Mouse (Mus musculus) heart, postnatal 0 days (tissue): ENCODE results near the gene 4933424G06Rik. TPM values are rescaled to one million over a fixed set of nuclear protein-coding genes. Genes with fewer than 3 reads are reported as not detected.

Experiments
- ATAC-seq: fragments of 200-750 bp; cut with Nextera tagmentation; 2 replicates; pipeline ENCODE4 v1.8.0; 2017; ENCODE audit warnings: low read depth, moderate number of reproducible peaks, moderate library complexity; ENCODE audit not compliant: insufficient read depth
- DNase-seq: peaks from one replicate; pipeline ENCODE4 v3.0.0-alpha.2; 2016; ENCODE audit warnings: low spot score
- H3K27ac ChIP-seq: fragments of 300-500 bp; sonication (generic); 2 replicates; pipeline ENCODE4 v1.5.1; 2014; ENCODE audit warnings: low read depth, mild to moderate bottlenecking
- H3K27me3 ChIP-seq: fragments of 300-500 bp; sonication (generic); 2 replicates; pipeline ENCODE4 v1.6.1; 2014; ENCODE audit warnings: low read length, mixed read lengths; ENCODE audit not compliant: control insufficient read depth, insufficient read depth
- H3K36me3 ChIP-seq: fragments of 300-500 bp; sonication (generic); replicated peaks from 2 replicates; pipeline ENCODE4 v1.6.1; 2014; ENCODE audit warnings: low read length, mixed read lengths; ENCODE audit not compliant: control insufficient read depth, insufficient read depth
- H3K4me1 ChIP-seq: fragments of 300-500 bp; sonication (generic); 2 replicates; pipeline ENCODE4 v1.6.1; 2014; ENCODE audit warnings: antibody characterized with exemption; ENCODE audit not compliant: control insufficient read depth, insufficient read depth
- H3K4me2 ChIP-seq: fragments of 300-500 bp; sonication (generic); 2 replicates; pipeline ENCODE4 v1.6.1; 2014; ENCODE audit warnings: low read depth, mild to moderate bottlenecking, low read length, moderate library complexity
- H3K4me3 ChIP-seq: fragments of 300-500 bp; sonication (generic); 2 replicates; pipeline ENCODE4 v1.5.1; 2014; ENCODE audit warnings: low read depth, low read length
- H3K9ac ChIP-seq: fragments of 300-500 bp; sonication (generic); replicated peaks from 2 replicates; pipeline ENCODE4 v1.6.1; 2014; ENCODE audit warnings: low read depth, low read length, mixed read lengths
- H3K9me3 ChIP-seq: fragments of 300-500 bp; sonication (generic); replicated peaks from 2 replicates; pipeline ENCODE4 v1.6.1; 2016; ENCODE audit warnings: low read length; ENCODE audit not compliant: control insufficient read depth
- CTCF ChIP-seq: IDR thresholded peaks from 2 replicates; pipeline ENCODE4 v1.5.1; 2016; ENCODE audit warnings: antibody characterized with exemption, control low read depth, low read depth
- EP300 ChIP-seq: IDR thresholded peaks from 2 replicates; pipeline ENCODE4 v1.6.1; 2016; ENCODE audit warnings: antibody characterized with exemption, low read depth
- WGBS: fragments of 180-500 bp; shearing (Covaris S2); extraction: QIAGEN DNeasy Blood & Tissue Kit; methylation state at CpG from one replicate; pipeline ENCODE4 v1.1.7; 2014; 5-methylcytosine and 5-hydroxymethylcytosine counted together
- polyA plus RNA-seq: library from polyadenylated mRNA; unstranded; fragments of >200 nt; fragmentation: Nextera tagmentation; extraction: Ambion mirVana; gene quantifications from 2 replicates; pipeline ENCODE4 v1.2.1, GENCODE M21; 2015
- total RNA-seq: library from RNA; depleted of rRNA; stranded (reverse); fragments of >200 nt; gene quantifications from 2 replicates; pipeline ENCODE4 v1.2.3, GENCODE M21; 2014; ENCODE audit warnings: low replicate concordance

4933424G06Rik gene
- total and polyA plus RNA-seq, 2 experiments from 2014 or later: not detected

GRCm38 (mm10) chr1:36753932-36754675 is 44.2 kb downstream of the 4933424G06Rik start:
- Histone ChIP-seq H3K4me2 (no peak overlapping the region), H3K4me1 (no peaks in the 10 kb centered on the region), H3K9ac (no peak overlapping the region), H3K27me3 (no peaks in the 10 kb centered on the region), H3K4me3 (no peak overlapping the region), H3K27ac (no peak overlapping the region), H3K9me3 (no peaks in the 10 kb centered on the region), H3K36me3 (no peaks in the 10 kb centered on the region)
- WGBS: 71% methylated on average over 6 of the region's 6 CpGs
- no peak for DNase-seq
- ATAC-seq: no peak
- TF ChIP-seq EP300 (no peak), CTCF (no peak)

- ATAC-seq (no peak), DNase-seq (no peak)
- H3K36me3 ChIP-seq: no peaks in the 10 kb centered on the region
- H3K4me3 ChIP-seq: no peak overlapping the region
- no peak for TF ChIP-seq EP300
- no peak for TF ChIP-seq CTCF
- H3K4me2 ChIP-seq: no peak overlapping the region
- no peak overlapping the region for H3K27ac ChIP-seq
- H3K9me3 ChIP-seq: no peaks in the 10 kb centered on the region
- 80% methylated on average over 9 of the region's 9 CpGs for WGBS
- H3K4me1 ChIP-seq: no peaks in the 10 kb centered on the region
- no peak overlapping the region for H3K9ac ChIP-seq
- no peaks in the 10 kb centered on the region for H3K27me3 ChIP-seq
These were observed 48.6 kb downstream of the 4933424G06Rik start for GRCm38 (mm10) chr1:36758553-36758952.

GRCm38 (mm10) chr1:36759076-36759475 is 49.1 kb downstream of the 4933424G06Rik start:
- TF ChIP-seq EP300 (no peak), CTCF (no peak)
- no peaks in the 10 kb centered on the region for H3K9me3 ChIP-seq
- 82% methylated on average over 18 of the region's 18 CpGs for WGBS
- DNase-seq (no peak), ATAC-seq (no peak)
- H3K36me3 ChIP-seq: no peaks in the 10 kb centered on the region
- H3K9ac ChIP-seq: no peak overlapping the region
- no peaks in the 10 kb centered on the region for H3K4me1 ChIP-seq
- no peak overlapping the region for H3K27ac ChIP-seq
- H3K4me3 ChIP-seq: no peak overlapping the region
- H3K4me2 ChIP-seq: no peak overlapping the region
- no peaks in the 10 kb centered on the region for H3K27me3 ChIP-seq

- H3K4me1 ChIP-seq: no peaks in the 10 kb centered on the region
- 72% methylated on average over 9 of the region's 9 CpGs for WGBS
- H3K27ac ChIP-seq: no peak overlapping the region
- H3K4me2 ChIP-seq: no peak overlapping the region
- H3K4me3 ChIP-seq: no peak overlapping the region
- no peaks in the 10 kb centered on the region for H3K27me3 ChIP-seq
- ATAC-seq (no peak), DNase-seq (no peak)
- no peak for TF ChIP-seq EP300
- no peaks in the 10 kb centered on the region for H3K9me3 ChIP-seq
- no peak overlapping the region for H3K9ac ChIP-seq
- no peaks in the 10 kb centered on the region for H3K36me3 ChIP-seq
These were observed 50.5 kb downstream of the 4933424G06Rik start for GRCm38 (mm10) chr1:36760401-36760800.

- H3K27ac ChIP-seq: no peak overlapping the region
- H3K4me3 ChIP-seq: no peak overlapping the region
- H3K4me1 ChIP-seq: no peaks in the 10 kb centered on the region
- no peaks in the 10 kb centered on the region for H3K36me3 ChIP-seq
- no peak for DNase-seq
- no peak overlapping the region for H3K4me2 ChIP-seq
- no peaks in the 10 kb centered on the region for H3K9me3 ChIP-seq
- H3K27me3 ChIP-seq: no peaks in the 10 kb centered on the region
- no peak for ATAC-seq
- WGBS: 81% methylated on average over 8 of the region's 8 CpGs
- H3K9ac ChIP-seq: no peak overlapping the region
- TF ChIP-seq EP300: no peak
- no peak for TF ChIP-seq CTCF
These were observed 51.1 kb downstream of the 4933424G06Rik start for GRCm38 (mm10) chr1:36761061-36761460.

- TF ChIP-seq EP300: no peak
- no peak for TF ChIP-seq CTCF
- no peaks in the 10 kb centered on the region for H3K9me3 ChIP-seq
- no peak for ATAC-seq
- WGBS: 75% methylated on average over 11 of the region's 11 CpGs
- H3K4me1 ChIP-seq: no peaks in the 10 kb centered on the region
- no peak within 1 kb of the TSS for H3K27ac ChIP-seq
- H3K9ac ChIP-seq: no peak within 1 kb of the TSS
- H3K4me3 ChIP-seq: peak within 1 kb of the TSS; percentile 20; the same call in 1 of the 2 replicates
- H3K4me2 ChIP-seq: peak within 1 kb of the TSS; percentile 4; the same call in 1 of the 2 replicates
- H3K27me3 ChIP-seq: no peaks in the 10 kb centered on the region
- no peak for DNase-seq
- H3K36me3 ChIP-seq: no peaks in the 10 kb centered on the region
These were observed 51.6 kb downstream of the 4933424G06Rik start, which contains the start of gene Zap70 for GRCm38 (mm10) chr1:36761568-36761967. Gene Zap70, plus strand, starts transcription at chr1:36761798.
